In the genomic region with DNA sequence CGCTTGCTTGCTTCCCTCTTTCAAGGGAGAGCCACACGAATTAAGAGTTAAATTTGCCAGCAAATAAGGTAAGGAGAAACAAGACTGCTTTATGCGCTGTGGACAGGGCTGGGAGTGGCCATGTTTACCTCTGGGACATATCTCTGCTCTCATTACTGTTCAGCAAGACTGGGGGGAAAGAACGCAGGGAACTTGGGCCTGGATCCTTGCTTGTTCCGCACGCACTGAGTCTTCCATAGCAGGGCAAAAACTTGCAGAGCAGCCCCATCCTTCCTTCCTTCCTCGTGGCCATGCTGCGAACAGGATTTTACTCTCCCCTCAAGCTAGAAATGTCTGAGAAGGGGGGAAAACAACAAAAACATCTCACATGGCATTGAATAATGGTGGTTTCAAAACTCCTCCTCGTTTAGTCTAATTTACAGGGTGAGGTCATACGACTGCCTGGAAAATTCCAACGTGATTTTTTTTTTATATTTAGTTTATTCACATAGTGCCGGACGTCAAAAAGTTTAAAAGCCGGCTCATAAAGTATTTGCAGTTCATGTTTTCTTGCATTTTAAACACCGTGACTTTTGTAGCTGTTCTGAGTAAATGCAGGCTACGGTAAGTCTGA, we compare ENCODE assay signal across 8 mouse cellular contexts. TPM values are rescaled to one million over a fixed set of nuclear protein-coding genes. Genes with fewer than 3 reads are reported as not detected.
DNase-seq lines count a peak whose midpoint lies in the region; ATAC-seq and TF ChIP-seq lines count a peak whose summit lies in the region.

No protein-coding gene starts in this region.

- H3K4me1 ChIP-seq in forebrain, embryonic 16.5 days (replicated peaks; ENCODE audit: control insufficient read depth, insufficient read depth, low read length), result peaks cover 12% of the 10 kb centered on the region
- peaks cover 9% of the 10 kb centered on the region for H3K4me1 ChIP-seq in forebrain, embryonic 13.5 days
- H3K4me1 ChIP-seq in testis, adult 2 months (ENCODE audit: control insufficient read depth, insufficient read depth, low read length), result peaks cover 6% of the 10 kb centered on the region
- peaks cover 65% of the 10 kb centered on the region for H3K4me1 ChIP-seq in stomach, embryonic 16.5 days (ENCODE audit: control insufficient read depth, insufficient read depth, low read length)

- H3K4me2 ChIP-seq in forebrain, embryonic 16.5 days (ENCODE audit: low read length), result 0 out of 2 replicates have a peak overlapping the region, but pooled peaks have one; percentile 3
- no peak overlapping the region for H3K4me2 ChIP-seq in forebrain, embryonic 13.5 days
- H3K4me2 ChIP-seq in stomach, embryonic 16.5 days (ENCODE audit: low read depth, low read length), result peak overlapping the region; percentile 39

- DNase-seq in testis, postnatal 10 days (ENCODE audit: low spot score), result no peak
- DNase-seq in kidney, postnatal 14 days, result peak; percentile 55
- DNase-seq in thymus, postnatal 0 days (ENCODE audit: low spot score), result no peak
- DNase-seq in cerebellum, adult 18-20 months, result no peak

- no peak for ATAC-seq in forebrain, embryonic 16.5 days
- ATAC-seq in forebrain, embryonic 13.5 days, result no peak
- peak; percentile 65; the same call in 1 of the 2 replicates for ATAC-seq in stomach, embryonic 16.5 days (ENCODE audit: insufficient read depth, low FRiP score)

- no peak overlapping the region for H3K4me3 ChIP-seq in forebrain, embryonic 16.5 days (replicated peaks; ENCODE audit: low read length)
- H3K4me3 ChIP-seq in forebrain, embryonic 13.5 days, result no peak overlapping the region
- no peak overlapping the region for H3K4me3 ChIP-seq in testis, adult 2 months (ENCODE audit: control insufficient read depth, low read depth, low read length)
- H3K4me3 ChIP-seq in stomach, embryonic 16.5 days (replicated peaks; ENCODE audit: low read length), result peak overlapping the region; percentile 10; the same call in 1 of the 2 replicates

- TF ChIP-seq POLR2A in testis, adult 2 months (IDR thresholded peaks at IDR 0.05; ENCODE audit: control insufficient read depth, low read depth, low read length), result no peak

- H3K36me3 ChIP-seq in forebrain, embryonic 16.5 days (ENCODE audit: control insufficient read depth, insufficient read depth), result no peaks in the 10 kb centered on the region
- no peaks in the 10 kb centered on the region for H3K36me3 ChIP-seq in forebrain, embryonic 13.5 days (ENCODE audit: poor library complexity, severe bottlenecking)
- H3K36me3 ChIP-seq in testis, adult 2 months (ENCODE audit: control insufficient read depth, insufficient read depth, low read length), result no peaks in the 10 kb centered on the region
- no peaks in the 10 kb centered on the region for H3K36me3 ChIP-seq in stomach, embryonic 16.5 days (ENCODE audit: control insufficient read depth, insufficient read depth, low read length)

- H3K27ac ChIP-seq in forebrain, embryonic 16.5 days (ENCODE audit: low read length), result no peak overlapping the region
- no peak overlapping the region for H3K27ac ChIP-seq in forebrain, embryonic 13.5 days
- H3K27ac ChIP-seq in testis, adult 2 months (ENCODE audit: control insufficient read depth, insufficient read depth, low read depth, low read length), result peak overlapping the region; percentile 14; the same call in 1 of the 2 replicates
- H3K27ac ChIP-seq in stomach, embryonic 16.5 days (ENCODE audit: low read length), result peak overlapping the region; percentile 94

- no peak overlapping the region for H3K9ac ChIP-seq in forebrain, embryonic 16.5 days (replicated peaks; ENCODE audit: low read depth, low read length)
- no peak overlapping the region for H3K9ac ChIP-seq in forebrain, embryonic 13.5 days
- peak overlapping the region; percentile 62 for H3K9ac ChIP-seq in stomach, embryonic 16.5 days (ENCODE audit: low read length)

- H3K27me3 ChIP-seq in forebrain, embryonic 16.5 days (replicated peaks; ENCODE audit: control insufficient read depth, insufficient read depth, low read length), result no peaks in the 10 kb centered on the region
- H3K27me3 ChIP-seq in forebrain, embryonic 13.5 days, result no peaks in the 10 kb centered on the region
- no peaks in the 10 kb centered on the region for H3K27me3 ChIP-seq in testis, adult 2 months (ENCODE audit: control insufficient read depth, insufficient read depth, low read length)
- H3K27me3 ChIP-seq in stomach, embryonic 16.5 days (ENCODE audit: control insufficient read depth, insufficient read depth, low read length), result no peaks in the 10 kb centered on the region

- 42% methylated on average over 16 of the region's 16 CpGs for WGBS in forebrain, embryonic 16.5 days
- 46% methylated on average over 16 of the region's 16 CpGs for WGBS in forebrain, embryonic 13.5 days
- 9% methylated on average over 16 of the region's 16 CpGs for WGBS in stomach, embryonic 16.5 days

- no peaks in the 10 kb centered on the region for H3K9me3 ChIP-seq in forebrain, embryonic 16.5 days (ENCODE audit: control insufficient read depth, low read length)
- H3K9me3 ChIP-seq in forebrain, embryonic 13.5 days (replicated peaks), result no peaks in the 10 kb centered on the region
- no peaks in the 10 kb centered on the region for H3K9me3 ChIP-seq in stomach, embryonic 16.5 days (replicated peaks; ENCODE audit: control insufficient read depth, low read length)

- no peak for TF ChIP-seq CTCF in testis, adult 2 months (IDR thresholded peaks at IDR 0.05; ENCODE audit: control insufficient read depth, insufficient read depth, insufficient replicate concordance, low read depth, low read length)

RNA-seq across cellular contexts. Expression of a gene that starts 21.8 kb away (rescaled TPM):
- polyA plus RNA-seq in forebrain, embryonic 16.5 days (2015; fragmentation: Nextera tagmentation; extraction: Ambion mirVana), result 23.1 and 26.8 TPM in 2 replicates
- 18.7 and 19.4 TPM in 2 replicates for polyA plus RNA-seq in forebrain, embryonic 13.5 days (2015; fragmentation: Nextera tagmentation; extraction: Ambion mirVana)
- 13.0 and 14.7 TPM in 2 replicates for polyA plus RNA-seq in testis, adult 2 months (2012; rRNA removed)
- polyA plus RNA-seq in stomach, embryonic 16.5 days (2015; fragmentation: Nextera tagmentation; extraction: Ambion mirVana), result 131 and 136 TPM in 2 replicates
- 81.9 and 91.2 TPM in 2 replicates for polyA plus RNA-seq in thymus, postnatal 0 days (2015; fragmentation: Nextera tagmentation; extraction: Ambion mirVana)

Comparison
In these comparisons a context has a peak if more than half of its experiments do, and no peak if none do; other contexts are left out.
1. H3K27ac ChIP-seq: peak in testis, adult 2 months (single experiment) and stomach, embryonic 16.5 days (single experiment); none in forebrain, embryonic 16.5 days (single experiment) and forebrain, embryonic 13.5 days (single experiment).